Mouse (Mus musculus): Measurements from ENCODE around the gene Pou6f1. TPM values are rescaled to one million over a fixed set of nuclear protein-coding genes. Genes with fewer than 3 reads are reported as not detected.

Gene Pou6f1
- total RNA-seq (2015; ENCODE audit: low replicate concordance) (3.2 and 4.6 TPM in 2 replicates), total RNA-seq (2017; ENCODE audit: low replicate concordance) (1.7 TPM in 1 of 2 replicates, not detected in the other)

GRCm38 (mm10) chr15:100599276-100600046 is at the start of gene Pou6f1:
Pou6f1 (minus strand) TSS chr15:100599984.
- ATAC-seq (replicated peaks; ENCODE audit: low FRiP score, poor library complexity, severe bottlenecking) = no peak

- no peak for ATAC-seq (replicated peaks; ENCODE audit: low FRiP score, poor library complexity, severe bottlenecking)
Measured at GRCm38 (mm10) chr15:100646161-100646560, 46.4 kb upstream of the Pou6f1 start.

DNA sequence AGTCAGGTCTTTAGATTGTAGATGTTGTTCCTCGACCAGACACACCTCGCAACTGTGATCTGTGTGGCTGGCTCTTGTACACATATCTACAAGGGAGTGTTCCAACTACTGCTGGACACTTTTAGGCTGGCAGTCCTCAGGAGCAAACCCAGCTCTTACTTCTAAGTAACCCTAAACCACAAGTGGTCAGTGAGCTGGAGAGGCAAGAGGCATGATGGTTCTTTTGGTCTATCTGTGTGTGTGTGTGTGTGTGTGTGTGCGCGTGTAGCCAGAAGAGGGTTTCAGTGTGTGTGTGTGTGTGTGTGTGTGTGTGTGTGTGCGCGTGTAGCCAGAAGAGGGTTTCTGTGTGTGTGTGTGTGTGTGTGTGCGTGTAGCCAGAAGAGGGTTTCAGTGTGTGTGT is 42.7 kb upstream of the Pou6f1 start:
- ATAC-seq (replicated peaks; ENCODE audit: low FRiP score, poor library complexity, severe bottlenecking) = no peak

GRCm38 (mm10) chr15:100641226-100641810 is 41.5 kb upstream of the Pou6f1 start:
- ATAC-seq (replicated peaks; ENCODE audit: low FRiP score, poor library complexity, severe bottlenecking) = no peak

DNA sequence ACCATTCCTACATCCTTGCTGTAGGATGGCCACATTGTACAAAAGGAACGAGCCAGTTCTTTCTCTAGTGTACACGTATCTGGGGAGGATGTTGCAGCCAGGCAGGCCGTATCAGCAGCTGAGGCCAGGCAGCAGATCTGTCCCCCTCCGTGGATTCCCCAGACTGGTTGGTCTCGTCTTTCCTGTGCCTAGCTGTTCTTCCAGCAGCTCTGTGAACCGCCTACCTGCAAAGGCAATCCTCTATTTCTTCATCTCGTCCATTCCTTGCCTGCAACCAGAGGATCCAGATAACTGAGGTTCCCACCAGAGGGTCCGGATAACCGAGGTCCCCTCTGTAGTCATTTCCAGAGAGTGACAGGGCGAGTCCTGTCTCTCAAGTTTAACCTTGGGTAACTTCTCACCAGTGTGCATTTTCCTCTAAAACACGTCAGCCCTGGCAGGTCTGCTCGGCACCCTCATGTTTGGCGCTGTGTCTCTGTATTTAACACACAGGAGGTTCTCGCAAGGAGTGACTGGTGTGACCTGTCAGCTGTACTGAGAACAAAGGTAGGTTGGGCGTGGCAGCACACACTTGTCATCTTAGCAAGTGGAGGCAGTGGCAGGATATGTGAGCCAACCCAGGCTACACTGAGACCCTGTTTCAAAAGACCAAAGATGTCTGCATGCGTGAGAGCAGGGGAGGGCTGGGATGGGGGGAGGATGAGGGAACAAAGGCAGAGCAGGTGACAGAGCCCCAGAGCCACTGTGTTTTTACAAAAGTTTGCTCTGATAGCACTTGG is 40.4 kb upstream of the Pou6f1 start:
- no peak for ATAC-seq (replicated peaks; ENCODE audit: low FRiP score, poor library complexity, severe bottlenecking)

- no peak for ATAC-seq (replicated peaks; ENCODE audit: low FRiP score, poor library complexity, severe bottlenecking)
Measured at GRCm38 (mm10) chr15:100637661-100638060, 37.9 kb upstream of the Pou6f1 start.

- no peak for ATAC-seq (replicated peaks; ENCODE audit: low FRiP score, poor library complexity, severe bottlenecking)
Measured at GRCm38 (mm10) chr15:100636700-100637501, 37.1 kb upstream of the Pou6f1 start, which contains the start of gene Smagp. Smagp (minus strand) TSS chr15:100636940.

- no peak for ATAC-seq (replicated peaks; ENCODE audit: low FRiP score, poor library complexity, severe bottlenecking)
Measured at GRCm38 (mm10) chr15:100635851-100636645, 36.3 kb upstream of the Pou6f1 start.

DNA sequence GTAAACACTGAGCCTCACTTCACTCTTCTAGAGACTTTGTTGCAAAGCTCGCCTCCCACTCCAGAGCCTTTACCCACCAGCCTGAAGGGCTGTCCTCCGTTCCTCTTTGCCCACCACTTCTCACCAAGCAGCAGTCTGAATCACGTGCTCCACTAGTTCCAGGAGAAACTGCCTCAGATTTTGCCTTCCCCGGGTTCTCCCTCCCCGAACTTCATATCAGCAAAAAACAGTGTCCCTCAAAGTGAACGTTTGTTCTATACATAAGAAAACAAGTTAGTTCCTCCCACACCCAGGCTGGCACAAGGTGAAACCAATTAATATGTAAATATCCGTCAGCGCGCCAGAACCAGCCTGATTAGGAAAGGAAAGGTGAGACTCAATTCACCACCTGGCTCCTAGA is 35.5 kb upstream of the Pou6f1 start:
- no peak for ATAC-seq (replicated peaks; ENCODE audit: low FRiP score, poor library complexity, severe bottlenecking)

- no peak for ATAC-seq (replicated peaks; ENCODE audit: low FRiP score, poor library complexity, severe bottlenecking)
Measured at GRCm38 (mm10) chr15:100633341-100633740, 33.6 kb upstream of the Pou6f1 start.

GRCm38 (mm10) chr15:100632323-100632722 is 32.5 kb upstream of the Pou6f1 start:
- no peak for ATAC-seq (replicated peaks; ENCODE audit: low FRiP score, poor library complexity, severe bottlenecking)

GRCm38 (mm10) chr15:100631454-100632170 is 31.8 kb upstream of the Pou6f1 start:
- no peak for ATAC-seq (replicated peaks; ENCODE audit: low FRiP score, poor library complexity, severe bottlenecking)

- ATAC-seq (replicated peaks; ENCODE audit: low FRiP score, poor library complexity, severe bottlenecking) = no peak
Measured at GRCm38 (mm10) chr15:100630126-100630525, 30.3 kb upstream of the Pou6f1 start.

- no peak for ATAC-seq (replicated peaks; ENCODE audit: low FRiP score, poor library complexity, severe bottlenecking)
Measured at GRCm38 (mm10) chr15:100628797-100629196, 29.0 kb upstream of the Pou6f1 start.

DNA sequence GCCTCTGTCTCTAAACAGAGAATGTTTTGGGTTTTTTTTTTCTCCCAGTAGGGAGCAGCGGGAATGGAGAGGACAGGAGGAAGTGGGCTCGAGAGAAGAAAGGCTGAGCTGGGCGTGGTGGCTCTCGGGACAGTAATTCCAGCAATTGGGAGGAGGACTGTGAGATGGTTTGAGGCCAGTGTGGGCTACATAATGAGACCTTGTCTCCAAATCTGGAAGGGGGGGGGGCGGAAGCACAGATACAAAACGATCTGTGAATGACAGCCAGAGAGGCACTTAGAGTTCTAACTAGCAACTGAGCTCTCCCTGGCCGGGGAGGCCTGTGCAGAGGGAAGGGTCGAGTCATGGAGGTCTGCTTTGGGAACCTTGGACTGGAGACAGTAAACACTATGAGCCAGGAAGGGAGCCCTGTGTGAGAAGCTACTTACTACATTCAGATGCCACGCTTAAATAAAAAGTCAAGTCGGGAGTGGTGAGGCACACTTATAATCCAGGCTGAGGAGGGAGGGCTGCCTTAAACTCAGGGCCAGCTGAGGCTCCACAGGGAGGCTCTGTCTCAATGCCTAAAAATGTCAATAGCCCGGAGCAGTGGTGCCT is 28.1 kb upstream of the Pou6f1 start:
- no peak for ATAC-seq (replicated peaks; ENCODE audit: low FRiP score, poor library complexity, severe bottlenecking)

DNA sequence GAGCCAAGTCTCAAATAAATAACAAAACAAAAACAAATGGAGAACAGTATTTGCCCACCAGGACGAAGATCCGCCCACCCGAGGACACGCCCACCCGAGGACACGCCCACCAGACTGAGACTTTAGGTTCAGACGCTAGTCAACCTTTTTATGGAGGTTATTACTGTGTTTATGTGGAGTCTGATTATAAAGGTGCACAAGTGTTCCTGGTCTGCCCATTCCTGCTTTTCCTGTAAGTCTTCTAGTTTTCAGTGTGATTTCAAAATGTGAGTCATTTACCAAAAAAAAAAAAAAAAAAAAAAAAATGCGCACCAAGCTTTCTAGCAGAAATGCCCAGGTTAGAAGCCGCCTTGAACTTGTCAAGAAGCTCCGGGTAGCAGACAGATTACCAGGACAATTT is 27.5 kb upstream of the Pou6f1 start:
- no peak for ATAC-seq (replicated peaks; ENCODE audit: low FRiP score, poor library complexity, severe bottlenecking)

DNA sequence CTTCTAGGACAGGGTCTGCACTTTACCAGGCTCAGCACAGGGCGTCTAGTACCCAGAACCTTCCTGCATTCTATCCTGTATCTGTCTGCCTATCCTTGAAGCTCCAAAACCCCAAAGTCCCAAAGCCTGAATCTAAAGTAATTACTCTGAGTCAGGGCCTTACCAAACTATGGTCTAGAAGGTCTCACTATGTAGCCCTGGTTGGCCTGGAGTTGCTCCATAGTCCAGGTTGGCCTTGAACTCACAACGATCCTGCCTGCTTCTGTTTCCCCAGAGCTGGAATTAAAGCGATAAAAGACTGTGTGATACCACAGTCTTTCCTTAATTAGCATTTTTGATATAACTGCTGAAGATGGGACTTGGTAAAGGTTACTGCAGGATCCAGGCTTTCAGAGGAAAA is 24.7 kb upstream of the Pou6f1 start:
- no peak for ATAC-seq (replicated peaks; ENCODE audit: low FRiP score, poor library complexity, severe bottlenecking)

DNA sequence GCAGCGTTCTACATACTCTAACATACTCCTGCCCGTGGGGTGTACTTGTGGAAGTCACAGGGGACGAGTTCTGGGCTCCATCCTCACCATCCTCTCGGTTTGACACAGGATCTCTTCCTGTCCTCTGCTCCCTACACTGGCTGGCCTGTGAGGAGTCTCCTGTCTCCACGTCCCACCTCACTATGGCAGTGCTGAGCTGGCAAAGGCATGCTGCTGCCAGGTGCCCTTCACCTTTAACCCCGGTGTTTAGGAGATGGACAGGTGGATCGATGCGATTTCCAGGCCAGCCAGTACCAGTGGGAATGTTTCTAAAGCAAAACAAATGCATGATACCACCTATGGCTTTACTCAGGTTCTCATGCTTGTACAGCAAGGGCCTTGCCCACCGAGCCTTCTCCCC is 24.0 kb upstream of the Pou6f1 start:
- no peak for ATAC-seq (replicated peaks; ENCODE audit: low FRiP score, poor library complexity, severe bottlenecking)
